Mouse (Mus musculus): Measurements from ENCODE around the gene Cdkn2c.

DNA sequence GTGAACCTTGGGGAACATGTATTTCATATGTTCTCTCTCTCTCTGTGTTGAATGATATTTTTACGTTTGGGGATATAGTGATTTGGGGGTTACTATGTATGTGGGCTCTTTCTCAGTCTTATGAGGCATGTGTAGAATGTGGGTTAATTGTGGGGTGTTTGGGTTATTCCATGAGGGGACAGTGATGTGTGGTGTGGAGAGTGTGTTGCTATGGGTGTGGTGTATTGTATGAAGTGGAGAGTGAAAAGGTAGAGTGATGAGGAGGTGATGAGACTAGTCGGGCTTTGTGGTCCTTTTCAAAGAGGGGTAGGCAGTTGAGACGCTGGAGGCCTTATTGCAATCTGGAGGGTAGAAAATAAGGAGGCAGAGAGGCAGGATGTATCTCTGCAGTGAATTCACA is 10.2 kb upstream of the Cdkn2c start:
- TF ChIP-seq CTCF (IDR thresholded peaks at IDR 0.05; ENCODE audit: low read depth) (no peak), EP300 (IDR thresholded peaks at IDR 0.05; ENCODE audit: low read depth) (no peak)
